Mouse (Mus musculus) forebrain, embryonic 11.5 days (tissue): ENCODE results near the gene Tmem56. TPM values are rescaled to one million over a fixed set of nuclear protein-coding genes. Genes with fewer than 3 reads are reported as not detected.
A peak's percentile ranks its signal among the peaks of the same experiment; 100 is the strongest.

Experiments
- ATAC-seq: fragments of 200-750 bp; cut with Nextera tagmentation; replicated peaks from 2 replicates; pipeline ENCODE4 v1.8.0; 2017; ENCODE audit warnings: moderate TSS enrichment; ENCODE audit not compliant: low FRiP score
- DNase-seq: peaks from one replicate; pipeline ENCODE4 v3.0.0-alpha.2; 2017; ENCODE audit warnings: low spot score
- H3K27ac ChIP-seq: fragments of 300-500 bp; sonication (generic); 2 replicates; pipeline ENCODE4 v1.5.1; 2014; ENCODE audit warnings: low read depth, low read length
- H3K27me3 ChIP-seq: fragments of 300-500 bp; sonication (generic); 2 replicates; pipeline ENCODE4 v1.6.1; 2014; ENCODE audit warnings: mild to moderate bottlenecking, low read length, mixed read lengths; ENCODE audit not compliant: control insufficient read depth, insufficient read depth
- H3K36me3 ChIP-seq: fragments of 300-500 bp; sonication (generic); 2 replicates; pipeline ENCODE4 v1.6.1; 2014; ENCODE audit warnings: mild to moderate bottlenecking, low read length, moderate library complexity, mixed read lengths; ENCODE audit not compliant: control insufficient read depth, insufficient read depth
- H3K4me1 ChIP-seq: fragments of 300-500 bp; sonication (generic); replicated peaks from 2 replicates; pipeline ENCODE4 v1.6.1; 2014; ENCODE audit warnings: low read length, mixed read lengths; ENCODE audit not compliant: control insufficient read depth, insufficient read depth
- H3K4me2 ChIP-seq: fragments of 300-500 bp; sonication (generic); 2 replicates; pipeline ENCODE4 v1.6.1; 2014; ENCODE audit warnings: low read depth, mild to moderate bottlenecking, low read length, moderate library complexity, mixed read lengths; ENCODE audit not compliant: severe bottlenecking
- H3K4me3 ChIP-seq: fragments of 300-500 bp; sonication (generic); 2 replicates; pipeline ENCODE4 v1.5.1; 2014; ENCODE audit warnings: low read depth, low read length
- H3K9ac ChIP-seq: fragments of 300-500 bp; sonication (generic); 2 replicates; pipeline ENCODE4 v1.6.1; 2014; ENCODE audit warnings: low read length
- H3K9me3 ChIP-seq: fragments of 300-500 bp; sonication (generic); 2 replicates; pipeline ENCODE4 v1.6.1; 2016; ENCODE audit warnings: low read length, mixed read lengths; ENCODE audit not compliant: control insufficient read depth
- WGBS: fragments of 180-500 bp; shearing (Covaris S2); extraction: QIAGEN DNeasy Blood & Tissue Kit; methylation state at CpG from one replicate; pipeline ENCODE4 v1.1.7; 2014; 5-methylcytosine and 5-hydroxymethylcytosine counted together
- polyA plus RNA-seq: library from polyadenylated mRNA; unstranded; fragments of >200 nt; fragmentation: Nextera tagmentation; extraction: Ambion mirVana; gene quantifications from 2 replicates; pipeline ENCODE4 v1.2.1, GENCODE M21; 2014

The Tmem56 gene
- polyA plus RNA-seq, 1 experiment from 2014 or later = 3.1 TPM

DNA sequence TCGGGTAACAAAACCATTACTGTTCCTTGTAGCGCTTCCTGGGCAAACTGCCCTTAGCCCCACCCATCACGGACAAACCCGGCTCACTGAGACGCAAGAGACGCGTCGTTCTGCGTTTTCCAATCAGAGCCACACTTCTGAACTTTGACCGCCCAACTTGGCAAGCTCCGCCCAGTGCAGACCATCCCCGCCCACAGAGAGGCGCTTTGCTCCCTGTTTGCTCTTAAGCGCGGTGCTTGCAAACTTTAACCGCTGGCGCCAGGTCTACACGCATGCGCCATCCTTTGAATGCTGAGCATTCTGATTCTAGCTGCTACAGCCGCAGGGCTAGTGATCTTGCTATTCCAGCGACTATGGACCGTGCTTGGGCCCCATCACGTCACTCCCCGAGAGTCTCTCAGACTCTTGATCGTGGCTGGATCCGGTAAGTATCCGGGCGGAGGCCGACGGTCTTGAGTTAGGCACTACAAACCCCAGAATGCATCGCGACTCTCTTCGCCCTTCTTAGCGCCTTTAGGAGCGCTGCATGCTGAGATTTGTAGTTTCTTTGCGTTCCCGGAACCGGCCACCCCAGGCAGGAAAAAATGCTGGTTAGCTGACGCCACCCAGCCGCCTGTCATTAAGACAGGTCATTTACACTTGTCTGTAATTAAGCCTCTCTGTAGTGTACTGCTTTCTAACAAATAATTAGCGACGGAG, 8.8 kb upstream of the Tmem56 start, which contains the start of gene Alg14:
Gene Alg14 (plus strand): TSS at position 214 of the 699 bp plus-strand sequence.
- peak; percentile 95 for DNase-seq
- H3K27ac ChIP-seq = peak within 1 kb of the TSS; percentile 91; the same call in 1 of the 2 replicates
- no peaks in the 10 kb centered on the region for H3K36me3 ChIP-seq
- no peaks in the 10 kb centered on the region for H3K27me3 ChIP-seq
- peak within 1 kb of the TSS; percentile 57 for H3K4me3 ChIP-seq
- under 1% methylated on average over 42 of the region's 42 CpGs for WGBS
- H3K4me1 ChIP-seq = 0 out of 2 replicates have a peak, but pooled peaks cover 3% of the 10 kb centered on the region
- peak within 1 kb of the TSS; percentile 67 for H3K4me2 ChIP-seq
- H3K9ac ChIP-seq = peak within 1 kb of the TSS; percentile 67
- H3K9me3 ChIP-seq = no peaks in the 10 kb centered on the region
- peak; percentile 96 for ATAC-seq

DNA sequence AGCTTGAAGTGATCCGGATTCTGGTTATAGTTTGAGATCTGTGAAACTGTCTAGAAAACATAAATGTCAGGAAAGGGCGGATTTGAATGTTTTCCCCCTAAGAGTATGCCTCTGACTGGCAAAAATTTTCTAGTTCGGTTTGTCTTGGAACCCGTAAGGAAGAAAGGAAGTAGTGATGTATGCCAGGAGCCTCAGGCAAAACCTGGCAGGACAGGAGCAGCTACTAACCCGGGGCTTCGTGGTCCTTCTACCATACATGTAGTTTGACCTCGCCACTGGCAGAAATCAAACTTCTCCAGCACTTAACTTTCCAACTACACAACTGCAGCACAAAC, 8.3 kb upstream of the Tmem56 start:
- Histone ChIP-seq H3K4me2 (peak overlapping the region; percentile 67), H3K4me3 (peak overlapping the region; percentile 57), H3K36me3 (no peaks in the 10 kb centered on the region), H3K9ac (peak overlapping the region; percentile 67), H3K9me3 (no peaks in the 10 kb centered on the region), H3K27ac (peak overlapping the region; percentile 43; the same call in 1 of the 2 replicates), H3K27me3 (no peaks in the 10 kb centered on the region), H3K4me1 (0 out of 2 replicates have a peak, but pooled peaks cover 3% of the 10 kb centered on the region)
- 7% methylated on average over 7 of the region's 7 CpGs for WGBS
- DNase-seq (no peak), ATAC-seq (no peak; the same call in 1 of the 2 replicates)

DNA sequence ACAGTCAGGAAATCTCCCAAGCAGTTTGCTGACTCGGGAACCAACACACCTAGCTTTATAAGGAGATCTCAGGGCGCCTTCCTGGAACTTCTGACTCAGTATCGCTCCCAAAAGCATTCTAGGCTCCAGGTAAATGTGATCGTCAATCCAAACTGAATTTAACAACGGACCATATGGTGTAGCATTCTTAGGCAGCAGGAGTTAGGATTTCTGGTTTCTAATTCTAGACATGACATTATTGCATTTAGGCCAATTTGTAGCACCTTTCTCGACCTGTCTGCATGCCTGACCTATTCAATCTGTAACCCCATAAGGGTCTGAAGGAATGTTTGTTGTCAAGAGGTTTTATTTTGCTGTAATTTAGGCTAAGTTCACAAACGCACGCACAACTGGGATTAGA, 7.8 kb upstream of the Tmem56 start:
- H3K27me3 ChIP-seq = no peaks in the 10 kb centered on the region
- H3K27ac ChIP-seq = no peak overlapping the region
- peak overlapping the region; percentile 67 for H3K4me2 ChIP-seq
- ATAC-seq (no peak), DNase-seq (no peak)
- 0 out of 2 replicates have a peak, but pooled peaks cover 3% of the 10 kb centered on the region for H3K4me1 ChIP-seq
- H3K9ac ChIP-seq = peak overlapping the region; percentile 67; the same call in 1 of the 2 replicates
- no peaks in the 10 kb centered on the region for H3K9me3 ChIP-seq
- H3K36me3 ChIP-seq = no peaks in the 10 kb centered on the region
- WGBS = 82% methylated on average over 8 of the region's 8 CpGs
- H3K4me3 ChIP-seq = peak overlapping the region; percentile 57

DNA sequence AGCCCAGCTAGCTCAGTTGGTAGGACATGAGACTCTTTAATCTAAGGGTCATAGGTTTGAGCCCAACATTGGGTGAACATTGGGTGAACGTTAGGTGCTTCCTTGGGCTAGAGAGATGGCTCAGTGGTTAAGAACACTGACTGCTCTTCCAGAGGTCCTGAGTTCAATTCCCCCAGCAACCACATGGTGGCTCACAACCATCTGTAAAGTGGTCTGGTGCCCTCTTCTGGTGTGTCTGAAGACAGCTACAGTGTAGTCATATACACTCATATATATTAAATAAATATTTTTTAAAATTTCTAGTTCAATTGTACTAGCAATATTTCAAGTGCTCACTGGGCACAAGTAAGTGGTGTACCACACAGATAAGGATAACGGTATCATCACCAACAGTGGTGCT, 4.3 kb upstream of the Tmem56 start:
- no peak overlapping the region for H3K9ac ChIP-seq
- H3K4me1 ChIP-seq = 0 out of 2 replicates have a peak, but pooled peaks cover 3% of the 10 kb centered on the region
- H3K27me3 ChIP-seq = no peaks in the 10 kb centered on the region
- WGBS = 98% methylated on average over 2 of the region's 2 CpGs
- no peaks in the 10 kb centered on the region for H3K36me3 ChIP-seq
- ATAC-seq (no peak), DNase-seq (no peak)
- no peak overlapping the region for H3K27ac ChIP-seq
- no peak overlapping the region for H3K4me3 ChIP-seq
- no peak overlapping the region for H3K4me2 ChIP-seq
- no peaks in the 10 kb centered on the region for H3K9me3 ChIP-seq

DNA sequence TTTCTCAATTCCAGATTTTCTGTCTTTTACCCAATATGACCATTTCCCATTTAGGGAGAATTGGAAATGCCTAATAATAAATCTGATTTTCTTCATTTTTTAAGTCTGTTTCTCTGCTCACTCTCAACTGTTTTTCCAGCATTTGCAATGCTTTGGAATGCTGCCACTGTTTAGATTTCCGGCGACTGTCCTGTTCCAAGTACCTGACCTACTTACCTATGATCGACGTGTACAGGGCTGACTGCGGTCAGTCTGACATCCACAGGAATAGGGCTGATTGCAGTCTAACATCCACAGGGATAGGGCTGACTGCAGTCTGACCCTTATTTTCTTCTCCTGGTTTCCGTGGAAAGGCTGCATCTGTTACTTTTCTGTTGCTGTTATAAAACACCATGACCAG, 2.3 kb upstream of the Tmem56 start:
- Histone ChIP-seq H3K27ac (no peak overlapping the region), H3K27me3 (no peaks in the 10 kb centered on the region), H3K4me2 (no peak overlapping the region), H3K4me1 (no peaks in the 10 kb centered on the region), H3K36me3 (no peaks in the 10 kb centered on the region), H3K4me3 (no peak overlapping the region), H3K9ac (no peak overlapping the region), H3K9me3 (no peaks in the 10 kb centered on the region)
- WGBS = 94% methylated on average over 6 of the region's 6 CpGs
- DNase-seq (no peak), ATAC-seq (no peak)

DNA sequence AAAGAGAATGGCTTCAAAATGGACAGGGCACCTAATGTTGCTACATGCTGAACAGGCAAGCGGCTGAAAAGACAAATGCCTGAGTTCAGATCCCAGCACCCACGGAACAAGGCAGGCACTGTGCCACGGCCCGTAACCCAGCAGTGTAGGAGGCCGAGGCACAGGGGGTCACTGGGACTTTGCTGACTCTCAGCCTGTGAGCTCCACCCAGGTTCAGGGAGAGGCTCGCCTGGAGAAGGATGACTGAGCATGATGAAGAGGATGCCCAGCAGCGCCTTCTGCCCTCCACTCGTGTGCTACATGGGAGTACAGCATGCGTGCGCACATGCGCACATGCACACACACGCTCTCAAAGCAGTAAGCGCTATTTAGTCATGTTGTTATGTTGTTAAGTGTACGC, 3.2 kb downstream of the Tmem56 start:
- whole genome bisulfite sequencing = 89% methylated on average over 14 of the region's 14 CpGs
- Histone ChIP-seq H3K9ac (no peak overlapping the region), H3K9me3 (no peaks in the 10 kb centered on the region), H3K4me3 (no peak overlapping the region), H3K27me3 (no peaks in the 10 kb centered on the region), H3K4me2 (no peak overlapping the region), H3K36me3 (no peaks in the 10 kb centered on the region), H3K4me1 (no peaks in the 10 kb centered on the region), H3K27ac (no peak overlapping the region)
- no peak for DNase-seq
- no peak for ATAC-seq

DNA sequence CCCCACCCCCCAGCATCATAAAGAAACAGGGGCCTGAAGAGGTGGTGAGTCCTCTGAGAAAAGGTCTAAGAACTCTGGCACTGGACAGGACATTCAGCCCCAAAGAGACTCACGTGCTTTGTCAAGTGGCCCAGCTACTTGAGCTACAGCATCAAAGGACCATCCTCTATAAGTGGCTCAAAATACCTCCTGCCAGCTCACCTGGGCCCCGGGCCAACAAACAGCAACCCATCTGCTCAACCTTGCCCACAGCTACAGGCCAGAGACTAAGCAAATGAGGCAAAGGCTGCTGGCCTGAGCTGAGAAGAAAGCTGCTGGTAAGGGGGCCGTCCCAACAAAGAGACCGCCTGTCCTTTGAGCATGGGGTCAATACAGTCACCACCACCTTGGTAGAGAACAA, 5.3 kb downstream of the Tmem56 start:
- Histone ChIP-seq H3K27me3 (no peaks in the 10 kb centered on the region), H3K4me3 (no peak overlapping the region), H3K9me3 (no peaks in the 10 kb centered on the region), H3K9ac (no peak overlapping the region), H3K4me2 (no peak overlapping the region), H3K4me1 (no peaks in the 10 kb centered on the region), H3K36me3 (no peaks in the 10 kb centered on the region), H3K27ac (no peak overlapping the region)
- 77% methylated on average over 4 of the region's 4 CpGs for WGBS
- DNase-seq (no peak), ATAC-seq (no peak)

DNA sequence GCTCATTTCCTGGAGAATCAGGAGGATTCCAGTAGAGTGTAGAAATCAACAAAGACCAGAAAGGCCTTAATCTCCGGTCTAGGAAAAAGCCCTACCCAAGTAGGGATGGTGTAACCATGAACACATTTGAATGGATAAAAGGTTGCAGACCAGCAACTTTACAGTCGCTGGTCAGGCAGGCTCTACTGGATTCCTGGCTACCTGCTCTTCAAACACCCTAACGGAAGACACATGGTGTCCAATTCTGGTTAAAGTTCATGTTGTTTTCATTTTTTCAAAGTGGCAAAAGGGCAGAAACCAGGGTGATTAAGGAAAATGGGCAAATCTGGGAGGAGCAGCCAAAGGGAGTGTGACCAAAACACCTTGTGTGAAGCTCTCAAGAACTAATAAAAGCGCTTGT, 5.9 kb downstream of the Tmem56 start:
- no peaks in the 10 kb centered on the region for H3K4me1 ChIP-seq
- no peaks in the 10 kb centered on the region for H3K9me3 ChIP-seq
- no peak overlapping the region for H3K9ac ChIP-seq
- no peak overlapping the region for H3K4me2 ChIP-seq
- no peak overlapping the region for H3K4me3 ChIP-seq
- H3K36me3 ChIP-seq = no peaks in the 10 kb centered on the region
- WGBS = 81% methylated on average over 4 of the region's 4 CpGs
- ATAC-seq (no peak), DNase-seq (no peak)
- H3K27me3 ChIP-seq = no peaks in the 10 kb centered on the region
- H3K27ac ChIP-seq = no peak overlapping the region

DNA sequence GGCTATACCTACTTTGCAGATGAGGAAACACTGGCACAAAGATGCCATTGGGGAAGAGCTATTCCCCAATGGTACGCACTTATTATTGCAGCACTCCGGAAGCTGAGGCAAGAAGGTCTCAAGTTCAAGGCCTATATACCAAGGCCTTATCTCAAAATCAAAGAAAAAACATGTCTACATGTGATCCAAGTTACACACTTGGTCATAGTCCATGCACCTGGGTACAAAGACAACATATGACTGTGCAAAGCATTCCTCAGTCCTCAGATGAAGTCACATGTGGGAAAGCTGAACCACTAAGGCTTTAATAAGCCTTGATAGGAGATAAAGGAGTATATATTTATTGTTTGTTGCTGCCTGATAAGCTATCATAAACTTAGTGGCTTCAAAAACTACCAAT, 8.9 kb downstream of the Tmem56 start:
- Histone ChIP-seq H3K4me2 (no peak overlapping the region), H3K27ac (no peak overlapping the region), H3K9ac (no peak overlapping the region), H3K36me3 (no peaks in the 10 kb centered on the region), H3K27me3 (no peaks in the 10 kb centered on the region), H3K4me3 (no peak overlapping the region), H3K4me1 (no peaks in the 10 kb centered on the region), H3K9me3 (no peaks in the 10 kb centered on the region)
- WGBS = 92% methylated on average over 2 of the region's 2 CpGs
- ATAC-seq (no peak), DNase-seq (no peak)
